Mouse (Mus musculus): ENCODE measurements around the gene Ppp1r36. TPM values are rescaled to one million over a fixed set of nuclear protein-coding genes. Genes with fewer than 3 reads are reported as not detected.

Ppp1r36 gene
- 0.77 and 1.2 TPM in 2 replicates for polyA plus RNA-seq (2014; fragmentation: Nextera tagmentation; extraction: Ambion mirVana)

- ATAC-seq: no peak; the same call in 1 of the 2 replicates
- H3K4me3 ChIP-seq (ENCODE audit: low read depth, low read length): peak within 1 kb of the TSS; percentile 32
- no peaks in the 10 kb centered on the region for H3K36me3 ChIP-seq (ENCODE audit: control insufficient read depth, insufficient read depth, low read length)
- 0 out of 2 replicates have a peak, but pooled peaks cover 3% of the 10 kb centered on the region for H3K9me3 ChIP-seq (replicated peaks; ENCODE audit: control insufficient read depth, low read length)
- under 1% methylated on average over 37 of the region's 37 CpGs for WGBS
- peak within 1 kb of the TSS; percentile 45 for H3K9ac ChIP-seq (ENCODE audit: low read length)
- H3K27ac ChIP-seq (ENCODE audit: low read depth, low read length): no peak within 1 kb of the TSS
- no peaks in the 10 kb centered on the region for H3K27me3 ChIP-seq (replicated peaks; ENCODE audit: control insufficient read depth, insufficient read depth, low read length)
- no peaks in the 10 kb centered on the region for H3K4me1 ChIP-seq (ENCODE audit: control insufficient read depth, insufficient read depth, low read length)
- H3K4me2 ChIP-seq (ENCODE audit: low read length): peak within 1 kb of the TSS; percentile 66
- no peak for DNase-seq (ENCODE audit: low spot score)
These were observed at the start of gene Ppp1r36 for GRCm38 (mm10) chr12:76417433-76417854. TSS of gene Ppp1r36 (plus strand) at chr12:76417538.

- 8% methylated on average over 9 of the region's 9 CpGs for WGBS
- DNase-seq (ENCODE audit: low spot score) (no peak), ATAC-seq (no peak)
- H3K4me3 ChIP-seq (ENCODE audit: low read depth, low read length): peak overlapping the region; percentile 90
- no peaks in the 10 kb centered on the region for H3K27me3 ChIP-seq (replicated peaks; ENCODE audit: control insufficient read depth, insufficient read depth, low read length)
- peaks cover 31% of the 10 kb centered on the region for H3K4me1 ChIP-seq (ENCODE audit: control insufficient read depth, insufficient read depth, low read length)
- H3K4me2 ChIP-seq (ENCODE audit: low read length): peak overlapping the region; percentile 80
- H3K27ac ChIP-seq (ENCODE audit: low read depth, low read length): peak overlapping the region; percentile 97; the same call in 1 of the 2 replicates
- H3K36me3 ChIP-seq (ENCODE audit: control insufficient read depth, insufficient read depth, low read length): no peaks in the 10 kb centered on the region
- no peaks in the 10 kb centered on the region for H3K9me3 ChIP-seq (replicated peaks; ENCODE audit: control insufficient read depth, low read length)
- H3K9ac ChIP-seq (ENCODE audit: low read length): peak overlapping the region; percentile 98
These were observed 49.0 kb upstream of the Ppp1r36 start for GRCm38 (mm10) chr12:76368201-76368789.

GRCm38 (mm10) chr12:76368790-76369205, 48.5 kb upstream of the Ppp1r36 start:
- ATAC-seq (peak; percentile 47), DNase-seq (ENCODE audit: low spot score) (peak; percentile 78)

GRCm38 (mm10) chr12:76369206-76369977, 47.9 kb upstream of the Ppp1r36 start, which contains the start of gene Zbtb25:
TSS of gene Zbtb25 (minus strand) at chr12:76369602.
- H3K4me2 ChIP-seq (ENCODE audit: low read length): peak within 1 kb of the TSS; percentile 80
- peak within 1 kb of the TSS; percentile 97 for H3K27ac ChIP-seq (ENCODE audit: low read depth, low read length)
- under 1% methylated on average over 91 of the region's 96 CpGs for WGBS
- H3K27me3 ChIP-seq (replicated peaks; ENCODE audit: control insufficient read depth, insufficient read depth, low read length): no peaks in the 10 kb centered on the region
- no peaks in the 10 kb centered on the region for H3K36me3 ChIP-seq (ENCODE audit: control insufficient read depth, insufficient read depth, low read length)
- peak within 1 kb of the TSS; percentile 90 for H3K4me3 ChIP-seq (ENCODE audit: low read depth, low read length)
- no peaks in the 10 kb centered on the region for H3K9me3 ChIP-seq (replicated peaks; ENCODE audit: control insufficient read depth, low read length)
- ATAC-seq (peak; percentile 84), DNase-seq (ENCODE audit: low spot score) (peak; percentile 96)
- peak within 1 kb of the TSS; percentile 98 for H3K9ac ChIP-seq (ENCODE audit: low read length)
- H3K4me1 ChIP-seq (ENCODE audit: control insufficient read depth, insufficient read depth, low read length): peaks cover 31% of the 10 kb centered on the region

More at GRCm38 (mm10) chr12:76368790-76369205, 48.5 kb upstream of the Ppp1r36 start:
- under 1% methylated on average over 26 of the region's 26 CpGs for WGBS
- H3K9me3 ChIP-seq (replicated peaks; ENCODE audit: control insufficient read depth, low read length): no peaks in the 10 kb centered on the region
- peak overlapping the region; percentile 98 for H3K9ac ChIP-seq (ENCODE audit: low read length)
- H3K36me3 ChIP-seq (ENCODE audit: control insufficient read depth, insufficient read depth, low read length): no peaks in the 10 kb centered on the region
- peaks cover 31% of the 10 kb centered on the region for H3K4me1 ChIP-seq (ENCODE audit: control insufficient read depth, insufficient read depth, low read length)
- H3K27ac ChIP-seq (ENCODE audit: low read depth, low read length): peak overlapping the region; percentile 97
- peak overlapping the region; percentile 80 for H3K4me2 ChIP-seq (ENCODE audit: low read length)
- peak overlapping the region; percentile 90 for H3K4me3 ChIP-seq (ENCODE audit: low read depth, low read length)
- H3K27me3 ChIP-seq (replicated peaks; ENCODE audit: control insufficient read depth, insufficient read depth, low read length): no peaks in the 10 kb centered on the region

- peaks cover 31% of the 10 kb centered on the region for H3K4me1 ChIP-seq (ENCODE audit: control insufficient read depth, insufficient read depth, low read length)
- H3K27me3 ChIP-seq (replicated peaks; ENCODE audit: control insufficient read depth, insufficient read depth, low read length): no peaks in the 10 kb centered on the region
- peak within 1 kb of the TSS; percentile 90 for H3K4me3 ChIP-seq (ENCODE audit: low read depth, low read length)
- DNase-seq (ENCODE audit: low spot score): peak; percentile 83
- peak within 1 kb of the TSS; percentile 98 for H3K9ac ChIP-seq (ENCODE audit: low read length)
- no peaks in the 10 kb centered on the region for H3K36me3 ChIP-seq (ENCODE audit: control insufficient read depth, insufficient read depth, low read length)
- WGBS: under 1% methylated on average over 78 of the region's 99 CpGs
- H3K4me2 ChIP-seq (ENCODE audit: low read length): peak within 1 kb of the TSS; percentile 80
- peak; percentile 74 for ATAC-seq
- H3K9me3 ChIP-seq (replicated peaks; ENCODE audit: control insufficient read depth, low read length): no peaks in the 10 kb centered on the region
- H3K27ac ChIP-seq (ENCODE audit: low read depth, low read length): peak within 1 kb of the TSS; percentile 97
These were observed 47.1 kb upstream of the Ppp1r36 start, which contains the start of gene Zbtb1 for GRCm38 (mm10) chr12:76369978-76370830. TSS of gene Zbtb1 (plus strand) at chr12:76370266.

- H3K9ac ChIP-seq (ENCODE audit: low read length): peak overlapping the region; percentile 98
- H3K4me3 ChIP-seq (ENCODE audit: low read depth, low read length): peak overlapping the region; percentile 90
- under 1% methylated on average over 56 of the region's 63 CpGs for WGBS
- no peaks in the 10 kb centered on the region for H3K27me3 ChIP-seq (replicated peaks; ENCODE audit: control insufficient read depth, insufficient read depth, low read length)
- DNase-seq (ENCODE audit: low spot score) (peak; percentile 76), ATAC-seq (peak; percentile 49)
- peak overlapping the region; percentile 97 for H3K27ac ChIP-seq (ENCODE audit: low read depth, low read length)
- H3K4me2 ChIP-seq (ENCODE audit: low read length): peak overlapping the region; percentile 80
- H3K4me1 ChIP-seq (ENCODE audit: control insufficient read depth, insufficient read depth, low read length): peaks cover 30% of the 10 kb centered on the region
- H3K9me3 ChIP-seq (replicated peaks; ENCODE audit: control insufficient read depth, low read length): no peaks in the 10 kb centered on the region
- H3K36me3 ChIP-seq (ENCODE audit: control insufficient read depth, insufficient read depth, low read length): no peaks in the 10 kb centered on the region
These were observed 46.3 kb upstream of the Ppp1r36 start for GRCm38 (mm10) chr12:76370831-76371571.

- Histone ChIP-seq H3K27me3 (replicated peaks; ENCODE audit: control insufficient read depth, insufficient read depth, low read length) (no peaks in the 10 kb centered on the region), H3K4me1 (ENCODE audit: control insufficient read depth, insufficient read depth, low read length) (peaks cover 25% of the 10 kb centered on the region), H3K36me3 (ENCODE audit: control insufficient read depth, insufficient read depth, low read length) (no peaks in the 10 kb centered on the region), H3K4me2 (ENCODE audit: low read length) (peak overlapping the region; percentile 80), H3K9me3 (replicated peaks; ENCODE audit: control insufficient read depth, low read length) (no peaks in the 10 kb centered on the region), H3K9ac (ENCODE audit: low read length) (peak overlapping the region; percentile 98; the same call in 1 of the 2 replicates), H3K27ac (ENCODE audit: low read depth, low read length) (no peak overlapping the region), H3K4me3 (ENCODE audit: low read depth, low read length) (peak overlapping the region; percentile 90)
- DNase-seq (ENCODE audit: low spot score) (no peak), ATAC-seq (no peak)
- WGBS: 39% methylated on average over 7 of the region's 7 CpGs
These were observed 45.3 kb upstream of the Ppp1r36 start for GRCm38 (mm10) chr12:76372046-76372445.
